Comparison of ENCODE assay signal across 8 mouse cellular contexts in genomic region chr2:75938117-75939063, GRCm38 (mm10). TPM values are rescaled to one million over a fixed set of nuclear protein-coding genes. Genes with fewer than 3 reads are reported as not detected.
A peak's percentile ranks its signal among the peaks of the same experiment; 100 is the strongest.
DNase-seq lines count a peak whose midpoint lies in the region; ATAC-seq and TF ChIP-seq lines count a peak whose summit lies in the region.

Gene Ttc30b (minus strand): TSS chr2:75938585.

- no peaks in the 10 kb centered on the region for H3K27me3 ChIP-seq in embryonic facial prominence, embryonic 15.5 days
- H3K27me3 ChIP-seq in limb, embryonic 12.5 days: no peaks in the 10 kb centered on the region
- no peaks in the 10 kb centered on the region for H3K27me3 ChIP-seq in midbrain, embryonic 14.5 days (ENCODE audit: control insufficient read depth, insufficient read depth, low read length)

- H3K9me3 ChIP-seq in embryonic facial prominence, embryonic 15.5 days (replicated peaks): no peaks in the 10 kb centered on the region
- H3K9me3 ChIP-seq in limb, embryonic 12.5 days: no peaks in the 10 kb centered on the region
- no peaks in the 10 kb centered on the region for H3K9me3 ChIP-seq in midbrain, embryonic 14.5 days (ENCODE audit: control insufficient read depth, low read length)

- peak within 1 kb of the TSS; percentile 2 for H3K9ac ChIP-seq in embryonic facial prominence, embryonic 15.5 days
- H3K9ac ChIP-seq in limb, embryonic 12.5 days (replicated peaks): peak within 1 kb of the TSS; percentile 58
- H3K9ac ChIP-seq in midbrain, embryonic 14.5 days (replicated peaks; ENCODE audit: low read length): peak within 1 kb of the TSS; percentile 59

- H3K4me3 ChIP-seq in bone marrow, adult 2 months (replicated peaks; ENCODE audit: control insufficient read depth, low read depth, low read length): peak within 1 kb of the TSS; percentile 72
- H3K4me3 ChIP-seq in embryonic facial prominence, embryonic 15.5 days (replicated peaks): peak within 1 kb of the TSS; percentile 51
- H3K4me3 ChIP-seq in limb, embryonic 12.5 days (replicated peaks): peak within 1 kb of the TSS; percentile 49
- H3K4me3 ChIP-seq in midbrain, embryonic 14.5 days (replicated peaks; ENCODE audit: low read depth, low read length): peak within 1 kb of the TSS; percentile 45

- TF ChIP-seq CTCF in bone marrow, adult 2 months (IDR thresholded peaks at IDR 0.05; ENCODE audit: control insufficient read depth, insufficient read depth, low read length): no peak

- ATAC-seq in embryonic facial prominence, embryonic 15.5 days (ENCODE audit: insufficient number of reproducible peaks, low FRiP score, low TSS enrichment, low read depth): no peak; the same call in none of the 2 replicates
- peak; percentile 83 for ATAC-seq in limb, embryonic 12.5 days (ENCODE audit: insufficient number of reproducible peaks, insufficient read depth, low FRiP score, low TSS enrichment, low read depth)
- peak; percentile 87 for ATAC-seq in midbrain, embryonic 14.5 days (ENCODE audit: low FRiP score, low TSS enrichment)

- TF ChIP-seq POLR2A in bone marrow, adult 2 months (IDR thresholded peaks at IDR 0.05; ENCODE audit: borderline replicate concordance, control insufficient read depth, low read depth, low read length): no peak

- DNase-seq in 3134 (ENCODE audit: extremely low read depth, insufficient read length, low spot score): peak; percentile 54
- peak; percentile 85 for DNase-seq in heart, adult 8-10 months (ENCODE audit: low spot score)
- DNase-seq in kidney, adult 8-10 months: peak; percentile 77
- DNase-seq in midbrain, embryonic 14.5 days: peak; percentile 92
- DNase-seq in spleen, adult 12 weeks (ENCODE audit: low spot score): peak; percentile 61

- H3K4me1 ChIP-seq in bone marrow, adult 2 months (ENCODE audit: control insufficient read depth, insufficient read depth, low read length): no peaks in the 10 kb centered on the region; the same call in 1 of the 2 replicates
- H3K4me1 ChIP-seq in embryonic facial prominence, embryonic 15.5 days: peaks cover 6% of the 10 kb centered on the region; the same call in 1 of the 2 replicates
- peaks cover 22% of the 10 kb centered on the region for H3K4me1 ChIP-seq in limb, embryonic 12.5 days (replicated peaks)
- H3K4me1 ChIP-seq in midbrain, embryonic 14.5 days (ENCODE audit: control insufficient read depth, insufficient read depth, low read length): peaks cover 7% of the 10 kb centered on the region; the same call in 1 of the 2 replicates

- 5% methylated on average over 42 of the region's 42 CpGs for WGBS in bone marrow, adult 2 months
- 2% methylated on average over 42 of the region's 42 CpGs for WGBS in embryonic facial prominence, embryonic 15.5 days
- 2% methylated on average over 42 of the region's 42 CpGs for WGBS in limb, embryonic 12.5 days
- 3% methylated on average over 39 of the region's 42 CpGs for WGBS in midbrain, embryonic 14.5 days

- no peak within 1 kb of the TSS for H3K27ac ChIP-seq in bone marrow, adult 2 months (ENCODE audit: control insufficient read depth, insufficient read depth, low read depth, low read length, poor library complexity)
- peak within 1 kb of the TSS; percentile 86 for H3K27ac ChIP-seq in embryonic facial prominence, embryonic 15.5 days (replicated peaks)
- peak within 1 kb of the TSS; percentile 85 for H3K27ac ChIP-seq in limb, embryonic 12.5 days
- H3K27ac ChIP-seq in midbrain, embryonic 14.5 days (replicated peaks; ENCODE audit: low read depth, low read length): peak within 1 kb of the TSS; percentile 87

- H3K36me3 ChIP-seq in embryonic facial prominence, embryonic 15.5 days: no peaks in the 10 kb centered on the region
- H3K36me3 ChIP-seq in limb, embryonic 12.5 days: no peaks in the 10 kb centered on the region
- no peaks in the 10 kb centered on the region for H3K36me3 ChIP-seq in midbrain, embryonic 14.5 days (ENCODE audit: control insufficient read depth, insufficient read depth, low read length)

- H3K4me2 ChIP-seq in embryonic facial prominence, embryonic 15.5 days (replicated peaks): peak within 1 kb of the TSS; percentile 56
- peak within 1 kb of the TSS; percentile 52 for H3K4me2 ChIP-seq in limb, embryonic 12.5 days
- H3K4me2 ChIP-seq in midbrain, embryonic 14.5 days (ENCODE audit: low read length): peak within 1 kb of the TSS; percentile 69

RNA-seq across cellular contexts. Expression of gene Ttc30b, which starts in this region (rescaled TPM):
- polyA plus RNA-seq in bone marrow, adult 2 months (2011; ENCODE audit: insufficient read depth, insufficient read length, low replicate concordance, missing spikeins): 1.1 and 1.4 TPM in 2 replicates
- 16.5 and 21.7 TPM in 2 replicates for polyA plus RNA-seq in embryonic facial prominence, embryonic 15.5 days (2015; fragmentation: Nextera tagmentation; extraction: Ambion mirVana)
- 10 to 100 TPM; 14.6 to 20.9 (median 16.8) TPM for total RNA-seq in heart, adult 8-10 months (2022)
- 9.2 and 9.9 TPM in 2 replicates for polyA plus RNA-seq in limb, embryonic 12.5 days (2016; fragmentation: Nextera tagmentation; extraction: Ambion mirVana)
- 17.0 and 21.2 TPM in 2 replicates for polyA plus RNA-seq in midbrain, embryonic 14.5 days (2014; fragmentation: Nextera tagmentation; extraction: Ambion mirVana)

Comparison
In these comparisons a context has a peak if more than half of its experiments do, and no peak if none do; other contexts are left out.
1. H3K9ac ChIP-seq: peak in every context shown above with its lines; median percentile 59 in midbrain, embryonic 14.5 days; 58 in limb, embryonic 12.5 days; 2 in embryonic facial prominence, embryonic 15.5 days.